ENCODE assay signal across 20 mouse cellular contexts in the genomic region with DNA sequence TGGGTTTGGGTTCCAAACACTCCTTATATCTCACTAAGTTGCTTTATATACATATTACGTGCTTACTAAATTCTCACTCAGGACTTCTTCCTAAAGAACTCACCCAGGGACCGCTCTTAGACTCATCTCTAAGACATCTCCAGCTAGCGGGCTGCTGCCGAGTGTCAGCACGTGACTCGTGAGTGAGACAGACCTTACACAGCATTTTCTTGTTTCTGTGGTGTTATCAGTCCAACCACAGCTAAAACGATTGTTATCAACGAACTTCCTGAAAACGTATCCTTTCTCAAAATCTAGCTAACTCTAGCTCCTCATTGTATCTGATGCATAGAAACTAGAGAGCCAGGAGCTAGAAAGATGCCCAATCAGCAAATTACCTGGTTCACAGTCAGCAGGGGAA.
"Had no signal": no experiment of that assay in that cellular context is flagged by ENCODE, and none has a peak within 500 bp of the region (broad histone marks: within the 10 kb centered on the region; RNA-seq: fewer than 3 reads in every experiment).

No protein-coding gene starts in this region.

- ATAC-seq: liver, postnatal 0 days; lung, postnatal 0 days; midbrain, embryonic 13.5 days; midbrain, embryonic 15.5 days had no signal

- H3K4me1 ChIP-seq: liver, embryonic 13.5 days; liver, embryonic 15.5 days; lung, embryonic 15.5 days; megakaryocyte, embryonic 14.5 days; midbrain, embryonic 13.5 days; midbrain, embryonic 15.5 days; neural tube, embryonic 12.5 days; stomach, embryonic 15.5 days had no signal

- H3K9ac ChIP-seq: liver, embryonic 13.5 days; liver, embryonic 15.5 days; liver, postnatal 0 days; lung, embryonic 15.5 days; midbrain, embryonic 13.5 days; midbrain, embryonic 15.5 days; neural tube, embryonic 12.5 days; stomach, embryonic 15.5 days had no signal

- DNase-seq: liver, embryonic 13.5 days; liver, postnatal 0 days; lung, adult 2 months; lung, postnatal 14 days; lung, postnatal 36 days; retina, postnatal 1 day; right cerebral cortex, adult 18-20 months; right cerebral cortex, postnatal 14 days; thymus, adult 18-20 months; thymus, postnatal 25 days; thymus, postnatal 4 days had no signal

- H3K27ac ChIP-seq: liver, embryonic 13.5 days; liver, embryonic 15.5 days; lung, embryonic 15.5 days; macrophage; midbrain, embryonic 13.5 days; midbrain, embryonic 15.5 days; neural tube, embryonic 12.5 days; stomach, embryonic 15.5 days had no signal

- H3K36me3 ChIP-seq: liver, embryonic 13.5 days; liver, embryonic 15.5 days; lung, embryonic 15.5 days; midbrain, embryonic 13.5 days; midbrain, embryonic 15.5 days; neural tube, embryonic 12.5 days; stomach, embryonic 15.5 days had no signal

- H3K4me3 ChIP-seq: liver, embryonic 13.5 days; liver, embryonic 15.5 days; lung, embryonic 15.5 days; megakaryocyte, embryonic 14.5 days; midbrain, embryonic 13.5 days; midbrain, embryonic 15.5 days; neural tube, embryonic 12.5 days; stomach, embryonic 15.5 days had no signal

- H3K9me3 ChIP-seq: liver, embryonic 13.5 days; liver, embryonic 15.5 days; lung, embryonic 15.5 days; midbrain, embryonic 13.5 days; midbrain, embryonic 15.5 days; neural tube, embryonic 12.5 days; stomach, embryonic 15.5 days had no signal
